Mouse (Mus musculus): ENCODE results near the gene Ubl7. TPM values are rescaled to one million over a fixed set of nuclear protein-coding genes. Genes with fewer than 3 reads are reported as not detected.

Ubl7 gene
- total and polyA plus RNA-seq, 3 experiments: 22.7 to 89.6 TPM; not detected in 1

GRCm38 (mm10) chr9:57922381-57922780, 11.6 kb downstream of the Ubl7 start:
- TF ChIP-seq MEF2A (IDR thresholded peaks at IDR 0.05; ENCODE audit: extremely low read depth, insufficient replicate concordance, low read depth, low read length, poor library complexity, severe bottlenecking) (no peak), POLR2A (IDR thresholded peaks at IDR 0.05; ENCODE audit: control insufficient read depth in 1 of 2, insufficient read depth in 1 of 2, low read depth in 1 of 2, low read length in 2 of 2, poor library complexity in 1 of 2) (no peak)
- Histone ChIP-seq H3K27ac (ENCODE audit: control insufficient read depth, low read depth, low read length) (no peak overlapping the region), H3K79me2 (ENCODE audit: control insufficient read depth, insufficient read depth, low read length, poor library complexity) (no peaks in the 10 kb centered on the region), H3K4me1 (ENCODE audit: control insufficient read depth in 1 of 2, insufficient read depth in 2 of 2, low read length in 2 of 2) (no peaks in the 10 kb centered on the region), H3K4me3 (ENCODE audit: control insufficient read depth in 1 of 2, insufficient read depth in 1 of 2, low read depth in 2 of 2, low read length in 2 of 2) (no peak overlapping the region), H3K27me3 (ENCODE audit: control insufficient read depth in 1 of 2, insufficient read depth in 2 of 2, low read length in 2 of 2) (no peaks in the 10 kb centered on the region), H3K9ac (ENCODE audit: control insufficient read depth, low read depth, low read length, poor library complexity, severe bottlenecking) (no peak overlapping the region), H3K36me3 (ENCODE audit: control insufficient read depth in 1 of 2, insufficient read depth in 2 of 2, low read length in 2 of 2) (peaks cover 0 to 3% of the 10 kb centered on the region in 2 experiments; a peak in 1 of 4 replicates), H3K9me3 (replicated peaks; ENCODE audit: insufficient read depth, low read length) (no peaks in the 10 kb centered on the region)
- DNase-seq (ENCODE audit: low read depth, low spot score): no peak

DNA sequence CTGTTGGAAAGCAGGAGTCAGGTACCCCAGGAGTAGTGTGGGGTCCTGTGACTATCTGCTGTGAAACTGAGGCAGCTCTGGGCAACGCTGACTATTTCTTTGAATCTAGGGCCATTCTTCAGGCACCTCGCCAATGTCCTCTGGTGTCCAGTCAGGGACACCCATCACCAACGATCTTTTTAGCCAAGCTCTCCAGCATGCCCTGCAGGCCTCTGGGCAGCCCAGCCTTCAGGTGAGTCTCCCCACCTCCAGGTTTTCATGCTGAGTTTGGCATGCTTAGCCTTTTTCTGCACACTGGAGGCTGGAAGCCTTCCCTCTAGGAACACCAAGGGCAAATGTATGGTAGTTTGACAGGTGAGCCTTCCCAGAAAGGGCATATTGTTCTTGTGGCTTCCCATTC, 12.3 kb downstream of the Ubl7 start:
- no peak for DNase-seq (ENCODE audit: low read depth, low spot score)
- TF ChIP-seq SMC3 (IDR thresholded peaks at IDR 0.05; ENCODE audit: low read depth, low read length): no peak
- TF ChIP-seq MXI1 (IDR thresholded peaks at IDR 0.05; ENCODE audit: low read depth, low read length): no peak
- TF ChIP-seq UBTF (IDR thresholded peaks at IDR 0.05; ENCODE audit: borderline replicate concordance, insufficient read depth, low read depth, low read length): no peak
- no peak for TF ChIP-seq ZMIZ1 (IDR thresholded peaks at IDR 0.05; ENCODE audit: low read depth, low read length)
- TF ChIP-seq EP300 (IDR thresholded peaks at IDR 0.05; ENCODE audit: low read depth in 1 of 2, low read length in 2 of 2): no peak
- TF ChIP-seq MAX (IDR thresholded peaks at IDR 0.05; ENCODE audit: low read length): no peak
- no peak for TF ChIP-seq ZKSCAN1 (IDR thresholded peaks at IDR 0.05; ENCODE audit: low read depth, low read length)
- TF ChIP-seq RAD21 (IDR thresholded peaks at IDR 0.05; ENCODE audit: low read depth, low read length): no peak
- no peak for TF ChIP-seq MAZ (IDR thresholded peaks at IDR 0.05; ENCODE audit: low read depth, low read length)
- TF ChIP-seq TCF12 (IDR thresholded peaks at IDR 0.05; ENCODE audit: low read depth, low read length): no peak
- no peak for TF ChIP-seq ZC3H11A (IDR thresholded peaks at IDR 0.05; ENCODE audit: low read depth, low read length)
- no peak for TF ChIP-seq CHD1 (IDR thresholded peaks at IDR 0.05; ENCODE audit: low read depth, low read length)
- no peak for TF ChIP-seq MYC (IDR thresholded peaks at IDR 0.05; ENCODE audit: low read depth, low read length)
- no peak for TF ChIP-seq GABPA (IDR thresholded peaks at IDR 0.05; ENCODE audit: low read depth, low read length)
- Histone ChIP-seq H3K9ac (ENCODE audit: control insufficient read depth, low read depth, low read length, poor library complexity, severe bottlenecking) (no peak overlapping the region), H3K9me3 (replicated peaks; ENCODE audit: insufficient read depth, low read length) (no peaks in the 10 kb centered on the region), H3K27ac (ENCODE audit: control insufficient read depth, low read depth, low read length) (no peak overlapping the region), H3K79me2 (ENCODE audit: control insufficient read depth, insufficient read depth, low read length, poor library complexity) (no peaks in the 10 kb centered on the region), H3K36me3 (ENCODE audit: control insufficient read depth in 1 of 2, insufficient read depth in 2 of 2, low read length in 2 of 2) (peaks cover 0 to 3% of the 10 kb centered on the region in 2 experiments; a peak in 1 of 4 replicates), H3K4me3 (ENCODE audit: control insufficient read depth in 1 of 2, insufficient read depth in 1 of 2, low read depth in 2 of 2, low read length in 2 of 2) (no peak overlapping the region), H3K27me3 (ENCODE audit: control insufficient read depth in 1 of 2, insufficient read depth in 2 of 2, low read length in 2 of 2) (no peaks in the 10 kb centered on the region), H3K4me1 (ENCODE audit: control insufficient read depth in 1 of 2, insufficient read depth in 2 of 2, low read length in 2 of 2) (no peaks in the 10 kb centered on the region)

Data from MEL (cell line).